Mouse (Mus musculus) thymus, adult 2 months (tissue): ENCODE results near the gene Ifit2.

Source experiments
- CTCF ChIP-seq: fragments of 200-500 bp; IDR thresholded peaks from 2 replicates; pipeline ENCODE4 v1.5.1; 2012; ENCODE audit warnings: mild to moderate bottlenecking, control low read depth, low read length, moderate library complexity, borderline replicate concordance; ENCODE audit not compliant: control insufficient read depth, poor library complexity, insufficient read depth; ENCODE audit errors: extremely low read depth
- POLR2A ChIP-seq: fragments of 200-500 bp; IDR thresholded peaks from 2 replicates; pipeline ENCODE4 v1.6.1; 2012; ENCODE audit warnings: mild to moderate bottlenecking, low read length, control low read depth, moderate library complexity; ENCODE audit not compliant: control insufficient read depth, poor library complexity, insufficient read depth; ENCODE audit errors: extremely low read depth

GRCm38 (mm10) chr19:34546211-34546610 is 4.3 kb upstream of the Ifit2 start:
- TF ChIP-seq CTCF: no peak
- no peak for TF ChIP-seq POLR2A
